Mouse (Mus musculus) liver, adult 2 months (tissue): ENCODE measurements around the gene Dlg2. TPM values are rescaled to one million over a fixed set of nuclear protein-coding genes. Genes with fewer than 3 reads are reported as not detected.
A peak's percentile ranks its signal among the peaks of the same experiment; 100 is the strongest.
"Not testable (repeated sequence)": the region's sequence is repeated elsewhere in the genome, so short reads cannot be mapped to it uniquely, and the experiment has no call there.

Source experiments
- DNase-seq: peaks from one replicate; pipeline ENCODE4 v3.0.0-alpha.2; 2011; ENCODE audit warnings: low read depth, low spot score; ENCODE audit errors: extremely low read depth
- H3K27ac ChIP-seq: fragments of 200-500 bp; replicated peaks from 2 replicates; pipeline ENCODE4 v1.5.1; 2012; ENCODE audit warnings: low read depth, mild to moderate bottlenecking, control low read depth, inconsistent platforms, low read length; ENCODE audit not compliant: insufficient read depth
- H3K27me3 ChIP-seq: fragments of 200-500 bp; 2 replicates; pipeline ENCODE4 v1.6.1; 2012; ENCODE audit warnings: mild to moderate bottlenecking, moderate library complexity, low read length, inconsistent platforms; ENCODE audit not compliant: control insufficient read depth, insufficient read depth
- H3K36me3 ChIP-seq: fragments of 200-500 bp; 2 replicates; pipeline ENCODE4 v1.6.1; 2012; ENCODE audit warnings: low read length, inconsistent platforms; ENCODE audit not compliant: control insufficient read depth, insufficient read depth
- H3K4me1 ChIP-seq: fragments of 200-500 bp; 2 replicates; pipeline ENCODE4 v1.6.1; 2011; ENCODE audit warnings: low read length; ENCODE audit not compliant: control insufficient read depth, insufficient read depth
- H3K4me3 ChIP-seq: fragments of 200-500 bp; 2 replicates; pipeline ENCODE4 v1.5.1; 2011; ENCODE audit warnings: low read depth, mild to moderate bottlenecking, control low read depth, low read length, moderate library complexity; ENCODE audit not compliant: insufficient read depth
- H3K79me2 ChIP-seq: fragments of 200-500 bp; 2 replicates; pipeline ENCODE4 v1.6.1; 2012; ENCODE audit warnings: inconsistent platforms, mild to moderate bottlenecking, low read length, moderate library complexity; ENCODE audit not compliant: control insufficient read depth, insufficient read depth
- H3K9ac ChIP-seq: fragments of 200-500 bp; 2 replicates; pipeline ENCODE4 v1.6.1; 2012; ENCODE audit warnings: low read depth, mild to moderate bottlenecking, control low read depth, inconsistent platforms, low read length
- CTCF ChIP-seq: fragments of 200-500 bp; IDR thresholded peaks from 2 replicates; pipeline ENCODE4 v1.5.1; 2011; ENCODE audit warnings: low read depth, low read length, control low read depth
- POLR2A ChIP-seq: fragments of 200-500 bp; IDR thresholded peaks from 2 replicates; pipeline ENCODE4 v1.6.1; 2011; ENCODE audit warnings: low read length, control low read depth; ENCODE audit not compliant: insufficient read depth; ENCODE audit errors: extremely low read depth
- WGBS: fragments of 180-500 bp; shearing (Covaris S2); methylation state at CpG from one replicate; pipeline ENCODE4 v1.1.7; 2018; 5-methylcytosine and 5-hydroxymethylcytosine counted together
- polyA plus RNA-seq: library from polyadenylated mRNA; depleted of rRNA; stranded (reverse); fragments of >200 nt; gene quantifications from 2 replicates; pipeline ENCODE4 v1.2.3, GENCODE M21; 2012
- total RNA-seq: library from RNA; depleted of rRNA; stranded (reverse); fragments of >200 nt; gene quantifications from 2 replicates; pipeline ENCODE4 v1.2.3, GENCODE M21; 2014

Dlg2 gene
- total and polyA plus RNA-seq, 2 experiments, result 0.65 TPM; not detected in 1

- WGBS, result 77% methylated on average over 3 of the region's 3 CpGs
Measured at GRCm38 (mm10) chr7:90825640-90826039, 349.2 kb downstream of the Dlg2 start.

GRCm38 (mm10) chr7:90841276-90841675, 364.8 kb downstream of the Dlg2 start:
- H3K27ac ChIP-seq, result no peak overlapping the region
- H3K4me1 ChIP-seq, result no peaks in the 10 kb centered on the region
- 61% methylated on average over 4 of the region's 4 CpGs for whole genome bisulfite sequencing
- H3K4me3 ChIP-seq, result no peak overlapping the region
- no peak overlapping the region for H3K9ac ChIP-seq
- H3K36me3 ChIP-seq, result no peaks in the 10 kb centered on the region
- H3K79me2 ChIP-seq, result no peaks in the 10 kb centered on the region
- TF ChIP-seq CTCF (no peak), POLR2A (no peak)
- H3K27me3 ChIP-seq, result no peaks in the 10 kb centered on the region
- DNase-seq, result no peak

More at GRCm38 (mm10) chr7:90825640-90826039, 349.2 kb downstream of the Dlg2 start:
- Histone ChIP-seq H3K4me3 (no peak overlapping the region), H3K27ac (no peak overlapping the region), H3K27me3 (no peaks in the 10 kb centered on the region), H3K79me2 (no peaks in the 10 kb centered on the region), H3K9ac (no peak overlapping the region), H3K4me1 (no peaks in the 10 kb centered on the region), H3K36me3 (no peaks in the 10 kb centered on the region)
- TF ChIP-seq CTCF (no peak), POLR2A (no peak)
- no peak for DNase-seq

- Histone ChIP-seq H3K9ac (no peak overlapping the region), H3K36me3 (no peaks in the 10 kb centered on the region), H3K4me3 (no peak overlapping the region), H3K4me1 (no peaks in the 10 kb centered on the region), H3K79me2 (no peaks in the 10 kb centered on the region), H3K27ac (no peak overlapping the region), H3K27me3 (no peaks in the 10 kb centered on the region)
- no peak for DNase-seq
- TF ChIP-seq CTCF, result no peak
- no peak for TF ChIP-seq POLR2A
- 68% methylated on average over 5 of the region's 5 CpGs for WGBS
Measured at GRCm38 (mm10) chr7:90843345-90844293, 367.1 kb downstream of the Dlg2 start.

- not testable (repeated sequence) for H3K27ac ChIP-seq, DNase-seq, H3K9ac ChIP-seq, H3K36me3 ChIP-seq, H3K79me2 ChIP-seq, H3K4me1 ChIP-seq, H3K27me3 ChIP-seq, H3K4me3 ChIP-seq
- 64% methylated on average over 4 of the region's 4 CpGs for WGBS
Measured at GRCm38 (mm10) chr7:90876796-90877195, 400.3 kb downstream of the Dlg2 start.

GRCm38 (mm10) chr7:90882740-90883139, 406.3 kb downstream of the Dlg2 start:
- no peak overlapping the region for H3K27ac ChIP-seq
- TF ChIP-seq CTCF, result no peak
- no peak for TF ChIP-seq POLR2A
- H3K9ac ChIP-seq, result no peak overlapping the region
- H3K4me1 ChIP-seq, result peaks cover 2% of the 10 kb centered on the region; the same call in 1 of the 2 replicates
- peaks cover 3% of the 10 kb centered on the region; the same call in 1 of the 2 replicates for H3K27me3 ChIP-seq
- no peaks in the 10 kb centered on the region for H3K79me2 ChIP-seq
- no peak overlapping the region for H3K4me3 ChIP-seq
- DNase-seq, result peak; percentile 57
- no peaks in the 10 kb centered on the region for H3K36me3 ChIP-seq
- WGBS, result 24% methylated on average over 3 of the region's 3 CpGs
